Mouse (Mus musculus): Measurements from ENCODE around the gene Arap1.
A peak's percentile ranks its signal among the peaks of the same experiment; 100 is the strongest.

Gene Arap1

DNA sequence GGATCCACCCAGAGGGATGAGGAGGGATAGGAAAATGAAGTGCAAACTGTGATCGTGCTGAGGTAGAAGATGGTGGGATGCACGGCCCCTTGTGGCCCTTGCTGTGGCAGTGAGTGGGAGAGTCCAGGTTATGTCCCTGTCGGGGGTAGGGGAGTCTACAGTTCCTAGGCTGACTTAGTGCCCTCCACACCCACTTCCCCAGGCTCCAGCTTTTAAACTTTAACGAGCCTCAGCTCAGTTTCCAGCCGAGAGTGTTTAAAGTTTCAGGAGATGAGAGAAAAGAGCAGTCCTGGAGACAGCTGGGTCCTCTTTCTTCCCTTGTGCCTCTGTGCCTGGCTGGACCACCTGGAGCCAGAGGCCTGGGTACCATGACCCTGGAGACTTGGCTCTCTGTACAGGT, 20.6 kb upstream of the Arap1 start:
- DNase-seq (ENCODE audit: low spot score in 2 of 2) = no peak

DNA sequence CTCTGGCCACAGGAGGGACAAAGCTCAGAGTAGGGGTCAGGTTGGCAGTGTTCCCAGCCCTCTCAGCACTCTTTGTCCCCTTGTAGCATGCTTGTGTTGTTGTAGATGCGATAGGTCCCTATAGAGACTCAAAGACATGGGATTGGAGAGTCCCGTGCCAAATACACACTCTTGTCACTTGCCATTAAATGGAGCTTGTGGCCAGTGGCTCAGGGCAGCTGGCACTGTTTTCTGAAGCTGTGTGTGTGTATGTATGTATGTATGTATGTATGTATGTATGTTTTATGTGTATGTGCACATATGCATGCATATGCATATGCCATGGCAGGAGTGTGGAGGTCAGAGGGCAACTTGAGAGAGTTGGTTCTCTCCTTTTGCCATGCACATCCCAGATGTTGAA, 20.1 kb upstream of the Arap1 start:
- no peak for DNase-seq (ENCODE audit: low spot score in 2 of 2)

DNA sequence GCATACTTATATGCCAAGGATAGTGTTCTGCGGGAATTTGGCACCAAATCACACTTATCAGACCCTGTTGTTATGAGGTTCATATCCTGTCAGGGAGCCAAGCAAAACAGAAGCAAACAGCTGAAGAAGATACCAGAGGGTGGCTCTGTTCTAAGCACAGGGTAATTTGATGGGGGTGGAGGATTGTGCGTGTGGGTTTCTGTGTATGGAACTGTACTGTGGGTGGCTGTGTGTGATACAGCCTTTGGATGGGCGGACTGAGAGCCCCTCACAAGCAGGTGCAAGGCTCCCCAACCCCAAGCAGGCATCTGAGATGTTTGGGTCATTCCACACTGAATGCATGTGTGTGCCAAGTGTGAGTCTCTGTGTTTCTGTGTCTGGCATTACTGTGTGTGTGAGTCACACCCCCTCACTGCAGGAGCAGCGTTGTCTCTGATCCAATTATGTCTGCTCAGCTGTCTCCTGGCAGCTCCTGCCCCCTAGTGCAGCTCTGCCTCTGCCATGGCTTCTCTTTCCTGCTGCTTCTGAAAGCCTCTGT, 19.2 kb upstream of the Arap1 start:
- peak in 1 of 2 experiments; percentile 47 for DNase-seq (ENCODE audit: low spot score in 2 of 2)

DNA sequence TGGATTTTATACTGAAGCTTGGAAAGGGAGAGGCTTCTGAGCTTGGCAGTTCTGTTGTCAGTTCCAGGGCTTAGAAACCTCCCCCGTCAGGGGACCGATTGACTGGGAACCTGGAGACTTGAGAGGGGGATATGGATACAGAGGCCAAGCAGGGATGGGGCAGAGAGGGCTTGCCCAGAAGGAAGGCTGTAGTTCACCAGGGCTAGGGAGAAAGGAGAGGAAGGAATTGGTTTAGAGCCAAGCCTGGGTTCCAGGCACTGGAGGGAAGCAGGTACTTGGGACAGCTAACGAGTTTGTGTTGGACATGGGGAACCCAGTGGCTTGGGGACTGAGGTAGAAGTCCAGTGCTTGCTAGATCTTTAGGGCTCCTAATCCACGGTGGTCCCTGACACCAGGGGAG, 18.3 kb upstream of the Arap1 start:
- DNase-seq (ENCODE audit: low spot score in 2 of 2) = no peak

DNA sequence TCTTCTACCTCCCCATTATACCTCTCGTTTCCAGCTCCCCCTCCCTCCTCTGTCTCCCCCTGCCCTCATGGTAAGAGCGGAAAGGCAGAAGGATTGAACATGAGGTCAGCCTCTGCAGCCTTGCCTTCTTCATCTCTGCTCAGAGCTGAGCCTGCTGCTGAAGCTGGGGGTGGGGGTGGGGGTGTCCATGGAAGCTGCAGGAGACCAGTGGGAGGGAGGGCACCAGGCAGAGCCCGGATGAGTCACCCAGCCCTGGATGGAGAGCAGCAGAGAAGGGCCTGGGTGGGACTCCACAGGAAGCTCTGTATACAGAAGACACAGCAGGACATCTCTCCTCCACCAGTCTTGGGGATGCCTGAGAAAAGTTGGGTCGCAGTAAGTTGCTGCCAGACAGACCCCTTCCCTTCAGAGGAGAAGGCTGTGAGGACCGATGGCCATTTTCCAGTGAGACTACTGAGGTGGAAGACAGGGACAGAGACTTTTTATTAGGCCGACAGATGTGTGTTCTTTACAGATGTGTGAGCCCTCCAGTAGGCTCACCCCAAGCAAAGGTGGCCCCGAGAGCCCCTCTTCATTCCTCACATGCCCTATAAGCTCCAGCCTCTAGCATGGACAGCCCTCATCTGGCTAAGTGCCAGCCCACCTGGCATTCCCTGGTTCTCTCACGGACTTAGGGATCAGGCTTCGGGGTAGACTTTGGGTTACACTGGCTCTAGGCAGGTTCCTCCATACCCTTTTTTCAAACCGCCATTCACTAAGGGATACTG, 17.6 kb upstream of the Arap1 start:
- DNase-seq (ENCODE audit: low spot score in 2 of 2) = no peak

DNA sequence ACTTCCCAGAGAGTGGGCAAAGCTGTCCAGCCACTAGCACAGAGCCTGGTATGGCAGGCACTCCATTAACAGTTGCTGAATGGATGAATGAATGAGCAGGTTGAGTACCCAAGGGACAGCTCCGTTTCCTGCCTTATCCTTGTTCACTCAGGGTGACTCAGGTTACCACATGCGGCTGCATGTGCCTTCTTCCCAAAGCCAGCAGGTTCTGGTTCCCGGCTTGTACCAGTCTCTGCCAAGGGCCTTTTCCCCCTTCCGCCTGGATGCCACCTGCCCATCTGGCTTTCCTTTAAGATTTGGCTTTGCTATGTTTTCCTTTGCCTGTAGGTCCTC, 17.1 kb upstream of the Arap1 start:
- no peak for DNase-seq (ENCODE audit: low spot score in 2 of 2)

DNA sequence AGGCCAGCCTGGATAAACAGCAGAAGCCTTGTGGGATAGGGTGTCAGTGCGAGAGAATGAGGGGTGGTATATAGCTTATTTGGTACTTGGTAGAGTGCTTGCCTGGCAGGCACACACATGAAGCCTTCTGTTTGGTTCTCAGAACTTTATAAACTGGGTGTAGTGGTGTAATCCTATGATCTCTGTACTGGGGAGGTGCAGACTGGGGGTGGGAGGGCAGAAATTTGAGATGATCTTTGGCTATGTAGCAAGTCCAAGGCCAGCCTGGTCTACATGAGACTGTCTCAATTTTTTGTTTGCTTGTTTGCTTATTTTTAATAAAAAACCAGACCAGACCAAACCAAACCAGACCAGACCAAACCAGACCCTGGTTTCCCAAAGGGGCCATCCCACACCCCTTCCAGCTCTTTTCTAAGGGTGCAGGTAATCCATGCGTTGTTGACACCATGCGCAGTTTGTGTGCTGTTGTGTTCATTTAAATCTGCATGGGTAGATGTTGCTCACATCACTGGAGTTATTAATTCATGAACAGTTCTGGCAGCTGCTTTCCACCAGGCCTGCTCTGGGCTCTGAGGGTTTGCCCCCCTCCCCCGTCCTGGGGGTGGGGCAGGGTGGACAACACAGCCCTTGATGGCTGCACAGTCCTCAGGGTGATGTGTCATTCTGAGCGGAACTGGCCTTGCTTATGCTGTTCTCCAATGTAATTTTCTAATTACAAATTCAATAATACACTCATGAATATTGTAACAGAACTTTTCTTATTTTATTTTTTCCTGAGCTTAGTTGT, 15.6 kb upstream of the Arap1 start:
- DNase-seq (ENCODE audit: low spot score in 2 of 2) = no peak

DNA sequence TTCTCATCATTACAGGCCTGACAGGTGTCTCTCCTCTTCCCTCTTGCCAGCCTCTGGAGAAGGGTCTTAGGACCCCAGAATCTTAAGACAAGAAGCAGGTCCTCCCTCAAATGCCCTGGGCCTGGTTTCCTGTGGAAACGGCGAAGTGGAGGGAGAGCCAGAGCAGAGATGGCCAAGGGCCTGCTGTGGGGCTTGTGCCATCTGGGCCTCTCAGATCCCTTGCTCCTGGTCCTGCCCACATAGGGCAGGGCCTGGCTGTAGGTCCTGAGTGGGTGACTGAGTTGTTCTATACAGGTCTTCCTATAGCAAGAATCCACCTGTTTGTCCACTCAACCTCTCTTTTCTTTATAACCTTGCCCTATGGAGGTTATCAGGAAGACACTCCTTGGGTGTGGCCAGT, 12.6 kb upstream of the Arap1 start:
- no peak for DNase-seq (ENCODE audit: low spot score in 2 of 2)

DNA sequence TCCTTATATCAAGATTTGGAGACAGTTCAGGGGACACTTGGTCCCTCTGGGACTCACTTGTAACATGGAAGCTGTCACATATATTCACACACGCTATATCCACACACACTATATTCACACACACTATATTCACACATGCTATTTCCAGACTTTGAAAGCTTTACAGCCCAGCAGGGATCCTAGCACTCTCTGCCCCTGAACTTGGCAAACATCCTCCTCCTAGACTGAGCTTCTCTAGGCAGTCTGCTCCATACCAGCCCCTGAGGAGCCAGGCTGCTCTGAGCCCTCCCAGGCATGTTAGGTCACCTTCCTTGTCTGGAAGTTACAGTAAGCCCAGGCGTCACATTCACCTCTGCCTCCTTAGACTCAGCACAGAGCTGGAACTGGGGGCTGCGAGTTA, 11.2 kb upstream of the Arap1 start:
- no peak for DNase-seq (ENCODE audit: low spot score in 2 of 2)

DNA sequence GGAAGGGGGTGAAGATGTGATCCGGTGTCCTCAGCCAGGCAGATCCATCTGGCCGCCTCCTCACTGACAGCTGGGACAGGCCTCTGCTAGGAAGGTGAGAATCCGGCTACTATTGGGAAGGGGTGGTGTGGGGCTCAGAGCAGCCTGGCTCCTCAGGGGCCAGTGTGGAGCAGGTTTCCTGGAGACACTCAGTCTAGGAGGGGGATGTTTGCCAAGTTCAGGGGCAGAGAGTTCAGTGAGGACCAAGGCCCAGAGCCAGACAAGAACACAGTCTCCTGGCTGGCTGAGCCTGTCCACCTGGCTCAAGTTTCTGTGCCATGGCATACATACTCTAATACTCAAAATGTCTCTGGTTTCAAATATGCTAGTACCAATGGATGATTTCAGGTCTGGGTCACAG, 10.5 kb upstream of the Arap1 start:
- DNase-seq (ENCODE audit: low spot score in 2 of 2) = no peak

DNA sequence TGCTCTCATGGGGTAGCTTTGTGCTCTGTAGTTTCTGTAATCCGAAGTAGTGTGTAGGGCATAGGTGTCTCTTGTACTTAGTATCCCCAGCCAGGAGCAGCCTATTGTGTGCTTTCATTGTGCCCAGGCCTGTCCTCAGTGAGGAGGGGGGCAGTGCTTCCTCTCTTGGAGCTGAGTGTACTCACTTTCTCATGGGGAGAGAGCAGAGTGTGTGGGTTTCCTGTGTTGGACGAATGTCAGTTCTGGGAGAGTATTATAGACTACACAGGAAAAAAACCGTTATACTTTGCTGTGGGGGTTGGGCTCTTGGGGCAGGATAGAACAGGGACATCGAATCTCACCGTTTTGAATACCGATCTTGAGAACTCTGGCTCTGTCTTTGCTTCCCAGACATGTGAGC, 6.5 kb upstream of the Arap1 start:
- no peak for DNase-seq (ENCODE audit: low spot score in 2 of 2)

DNA sequence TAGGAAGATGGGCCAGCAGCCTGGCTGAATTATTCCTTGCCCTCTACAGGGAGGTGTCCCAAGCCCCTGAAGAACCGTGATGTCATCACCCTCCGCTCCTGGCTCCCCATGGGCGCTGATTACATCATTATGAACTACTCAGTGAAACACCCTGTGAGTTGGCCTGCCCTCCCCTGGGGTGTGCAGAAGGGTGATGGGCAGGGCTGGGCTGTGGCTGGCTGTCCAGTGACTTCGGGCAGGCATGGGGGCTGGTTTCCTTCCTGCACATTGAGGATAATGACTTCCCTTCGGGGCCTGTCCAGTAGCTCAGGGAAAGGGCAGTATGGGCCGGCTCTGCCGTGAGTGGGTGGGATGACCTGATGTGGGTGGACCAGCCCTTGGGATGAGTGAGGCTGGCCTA, 4.7 kb upstream of the Arap1 start:
- DNase-seq (ENCODE audit: low spot score in 2 of 2) = no peak

DNA sequence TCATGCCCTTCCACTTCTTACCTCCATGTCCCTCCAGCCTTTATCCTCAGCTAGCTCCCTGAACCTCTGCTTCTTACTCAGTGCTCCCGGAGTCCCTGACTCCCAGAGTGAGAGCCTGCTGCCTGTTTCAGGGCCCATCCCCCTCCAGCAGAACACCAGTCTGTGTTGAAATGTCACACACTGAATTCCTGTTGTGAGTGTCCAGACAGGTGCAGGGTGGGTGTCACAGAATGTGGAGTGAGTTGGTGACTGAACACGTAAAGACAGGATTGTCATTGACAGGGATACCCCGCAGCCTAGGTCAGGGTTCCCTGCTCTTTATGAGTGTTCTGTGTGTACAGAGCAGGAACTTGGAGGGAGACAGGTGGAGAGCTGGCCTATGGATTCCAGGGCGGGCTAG, 3.0 kb upstream of the Arap1 start:
- DNase-seq (ENCODE audit: low spot score in 2 of 2) = no peak

DNA sequence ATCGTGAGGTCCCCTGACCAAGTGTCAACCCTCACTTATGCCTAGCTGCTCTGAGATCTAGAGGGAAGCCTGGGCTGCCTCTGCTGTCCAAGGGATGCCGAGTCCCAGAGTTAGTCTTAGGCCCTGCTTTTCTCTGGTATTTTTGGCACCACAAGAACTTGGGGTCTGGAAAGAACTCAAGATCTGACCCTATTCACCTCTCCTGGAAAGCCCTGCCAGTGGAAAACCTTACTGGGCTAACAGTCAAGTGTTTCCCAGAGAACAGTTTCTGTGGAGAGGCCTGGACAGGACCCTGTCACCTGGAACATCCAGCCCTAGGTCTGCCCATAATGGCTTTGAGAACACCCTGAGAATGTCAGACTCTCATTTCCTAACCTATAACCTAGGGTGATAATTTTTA, 876 bp upstream of the Arap1 start:
- no peak for DNase-seq (ENCODE audit: low spot score in 2 of 2)

DNA sequence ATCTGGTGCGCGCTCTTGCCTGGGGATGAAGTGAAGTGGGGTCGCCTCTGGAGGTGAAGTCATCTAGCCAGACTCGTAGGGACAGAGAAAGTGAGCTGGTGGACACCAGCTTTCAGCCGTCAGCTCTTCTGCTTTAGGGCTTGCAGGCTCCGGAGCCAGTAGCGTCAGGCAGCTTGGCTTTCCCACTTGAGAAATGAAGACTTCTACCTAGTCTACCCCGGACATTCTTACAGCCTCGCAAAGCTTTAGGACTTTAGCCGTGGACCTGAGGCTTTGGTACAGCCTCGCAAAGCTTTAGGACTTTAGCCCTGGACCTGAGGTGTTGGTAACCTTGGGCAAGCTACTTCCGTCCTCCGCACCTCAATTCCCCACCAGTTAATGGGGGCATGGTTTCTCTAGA, 445 bp downstream of the Arap1 start:
- no peak for DNase-seq (ENCODE audit: low spot score in 2 of 2)

DNA sequence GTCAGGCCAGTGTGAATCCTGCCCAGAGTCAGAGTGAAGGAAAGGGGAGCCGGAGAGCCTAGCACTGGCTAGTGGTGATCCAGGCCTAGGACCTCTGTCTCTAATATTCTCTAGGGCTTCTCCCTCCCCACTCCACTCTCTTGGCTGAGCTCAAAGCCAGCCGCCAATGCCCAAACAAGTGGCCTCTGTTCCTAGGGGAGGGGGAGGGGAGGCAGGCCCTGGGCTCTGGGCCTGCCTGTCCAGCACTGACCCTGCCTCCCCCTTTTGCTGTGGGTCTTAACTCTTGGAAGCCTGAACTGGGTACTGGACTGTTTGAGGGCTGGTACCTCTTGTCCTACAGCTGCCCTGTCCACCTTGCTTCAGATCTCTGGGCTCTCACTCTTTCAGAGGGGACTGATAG, 2.0 kb downstream of the Arap1 start:
- DNase-seq (ENCODE audit: low spot score in 2 of 2) = peak in 1 of 2 experiments; percentile 37

DNA sequence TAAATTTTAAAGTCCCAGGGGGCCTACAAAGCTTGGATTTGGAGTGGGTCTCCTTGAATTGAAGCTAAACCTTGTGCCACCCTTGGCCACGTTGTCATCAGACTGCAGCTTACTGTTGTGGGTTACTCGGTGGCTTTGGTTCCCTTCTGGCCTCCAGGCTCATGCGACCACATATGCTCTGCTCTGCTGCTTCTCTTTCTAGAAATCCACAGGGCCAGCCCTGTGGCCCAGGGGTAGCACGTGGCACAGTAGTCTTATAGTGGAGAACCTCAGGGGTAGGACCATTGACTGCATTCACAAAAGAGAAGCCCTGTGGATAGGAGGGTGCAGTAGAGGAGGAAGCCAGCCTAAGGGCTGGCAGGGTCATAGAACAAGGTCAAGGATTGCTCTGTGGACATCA, 4.5 kb downstream of the Arap1 start:
- DNase-seq (ENCODE audit: low spot score in 2 of 2) = no peak

DNA sequence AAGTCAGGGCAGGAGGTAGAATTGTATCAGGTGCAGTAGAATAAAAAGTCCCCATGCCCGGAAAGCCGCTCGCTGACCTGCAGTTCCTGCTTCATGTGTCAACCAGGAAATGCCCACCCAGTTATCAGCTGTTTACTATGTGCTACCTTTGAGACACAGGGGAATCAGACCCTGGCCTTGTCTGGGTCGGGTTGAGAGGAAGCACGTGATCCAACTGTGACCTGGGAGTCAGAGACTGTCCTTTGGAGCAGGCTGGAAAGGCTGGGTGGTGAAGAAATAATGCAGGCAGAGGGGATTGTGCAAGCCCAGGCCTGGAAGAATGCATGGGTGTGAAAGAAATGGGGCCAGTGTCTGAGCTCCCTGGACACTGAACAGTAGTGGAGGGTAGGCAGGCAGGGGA, 6.6 kb downstream of the Arap1 start:
- no peak for DNase-seq (ENCODE audit: low spot score in 2 of 2)

DNA sequence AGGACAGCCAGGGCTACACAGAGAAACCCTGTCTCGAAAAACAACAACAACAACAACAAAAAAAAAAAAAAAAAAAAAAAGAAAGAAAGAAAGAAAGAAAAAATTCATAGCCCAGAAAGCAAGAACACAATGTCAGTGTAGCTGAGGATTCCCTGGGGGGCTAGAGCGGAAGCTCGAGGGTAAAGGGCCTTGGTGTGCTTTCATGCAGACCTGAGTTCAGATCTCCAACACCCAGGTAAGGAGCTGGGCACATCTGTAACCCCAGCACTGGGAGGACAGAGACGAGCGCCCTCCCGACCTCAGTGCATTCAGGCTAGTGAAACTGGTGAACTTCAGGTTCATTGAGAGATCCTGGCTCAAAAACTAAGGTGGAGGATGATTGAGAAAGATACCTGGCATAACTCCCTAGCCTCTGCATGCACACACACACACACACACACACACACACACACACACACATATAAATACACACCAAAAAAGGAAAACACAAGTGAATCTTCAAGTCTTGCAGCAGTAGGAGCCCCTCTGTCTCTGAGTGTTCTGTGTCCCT, 7.8 kb downstream of the Arap1 start:
- DNase-seq (ENCODE audit: low spot score in 2 of 2) = no peak

DNA sequence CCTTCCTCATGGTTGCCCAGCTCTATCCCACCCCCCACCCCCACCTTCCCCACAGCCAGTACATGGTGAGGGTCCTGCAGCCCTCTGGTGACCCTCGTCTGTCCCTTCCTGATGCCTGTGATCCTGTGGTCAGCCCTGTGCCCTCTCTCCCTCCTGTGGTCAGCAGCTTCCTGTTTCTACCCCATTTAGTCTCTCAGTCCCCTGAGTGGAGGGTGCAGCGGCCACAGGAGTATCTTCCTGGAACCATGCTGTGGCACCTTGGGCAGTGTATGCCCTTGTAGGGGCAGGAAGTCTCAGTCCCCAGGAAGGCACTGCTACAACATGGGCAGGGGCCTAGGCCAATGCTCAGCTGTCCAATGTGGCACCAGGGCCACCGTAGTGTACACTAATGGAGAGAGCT, 9.0 kb downstream of the Arap1 start:
- no peak for DNase-seq (ENCODE audit: low spot score in 2 of 2)

DNA sequence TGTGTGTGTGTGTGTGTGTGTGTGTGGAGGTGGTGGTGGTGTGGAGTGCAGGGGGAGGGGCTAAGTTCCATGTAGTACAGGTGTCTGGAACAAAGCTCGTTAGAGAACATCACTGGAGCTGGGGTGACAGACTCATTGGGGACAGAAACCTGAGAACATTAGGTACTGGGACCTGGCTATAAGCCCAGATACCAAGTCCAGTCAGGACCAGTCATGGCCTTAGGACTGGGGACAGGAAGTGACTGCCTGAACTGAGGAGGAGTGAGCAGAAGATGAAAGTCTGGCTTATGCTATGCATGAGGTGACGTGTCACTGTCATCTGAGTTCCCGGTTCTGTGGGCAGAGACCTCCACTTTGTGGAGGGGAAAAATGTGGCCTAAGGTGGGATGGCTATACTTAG, 12.5 kb downstream of the Arap1 start:
- no peak for DNase-seq (ENCODE audit: low spot score in 2 of 2)

DNA sequence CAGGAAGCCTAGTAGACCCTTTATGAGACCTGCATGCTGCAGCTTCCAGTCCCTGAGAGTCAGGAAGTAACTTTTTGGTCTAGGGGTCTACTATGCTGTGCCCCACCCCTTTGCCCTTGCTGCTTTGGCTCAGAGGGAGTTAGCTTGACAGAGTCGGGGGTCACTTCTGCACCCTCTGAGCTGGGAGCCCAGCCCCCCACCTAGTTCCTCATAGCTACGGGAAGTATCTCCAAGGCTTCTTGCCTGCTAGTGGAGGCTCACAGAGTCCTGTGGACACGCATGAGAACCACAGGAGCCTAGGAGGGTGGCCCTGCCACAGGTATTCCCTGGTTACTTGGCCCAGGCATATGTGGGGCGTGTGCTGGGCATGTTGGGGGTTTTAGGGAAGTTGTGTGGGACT, 13.2 kb downstream of the Arap1 start:
- no peak for DNase-seq (ENCODE audit: low spot score in 2 of 2)

DNA sequence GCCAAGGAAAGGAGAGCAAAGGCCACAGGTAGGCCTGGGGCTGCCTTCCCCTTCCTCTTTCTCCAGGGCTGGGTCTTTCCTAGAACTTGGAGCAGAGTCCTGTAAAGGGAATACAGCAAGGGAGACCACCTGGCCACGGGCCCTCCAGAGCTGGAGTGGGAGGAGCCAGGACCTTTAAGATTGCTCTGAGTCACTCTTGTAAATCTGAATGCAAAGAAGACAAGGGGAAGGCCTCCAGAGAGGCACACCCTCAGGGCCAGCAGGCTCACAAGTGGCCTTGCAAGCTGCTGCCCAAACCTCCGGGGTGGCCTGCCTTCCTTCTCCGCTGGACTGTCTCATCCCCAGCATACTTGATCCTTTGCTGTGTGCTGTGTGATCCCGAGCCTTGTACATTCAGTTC, 13.9 kb downstream of the Arap1 start:
- DNase-seq (ENCODE audit: low spot score in 2 of 2) = no peak
